Mouse (Mus musculus): Measurements from ENCODE around the gene Stpg4. TPM values are rescaled to one million over a fixed set of nuclear protein-coding genes. Genes with fewer than 3 reads are reported as not detected.

The Stpg4 gene
- polyA plus RNA-seq, 1 experiment = 0.21 TPM

GRCm38 (mm10) chr17:87406646-87407045 is 20.9 kb downstream of the Stpg4 start:
- no peak overlapping the region for H3K27ac ChIP-seq (ENCODE audit: insufficient read depth, low read length)
- 91% methylated on average over 4 of the region's 4 CpGs for WGBS

GRCm38 (mm10) chr17:87405576-87405975 is 22.0 kb downstream of the Stpg4 start:
- Histone ChIP-seq H3K4me3 (ENCODE audit: extremely low read depth, insufficient read depth, insufficient read length) (no peak overlapping the region), H3K27ac (ENCODE audit: insufficient read depth, low read length) (no peak overlapping the region), H3K4me1 (ENCODE audit: control insufficient read depth, insufficient read depth, insufficient read length) (no peaks in the 10 kb centered on the region), H3K36me3 (ENCODE audit: control insufficient read depth, insufficient read depth, low read length) (no peaks in the 10 kb centered on the region), H3K27me3 (ENCODE audit: control insufficient read depth, insufficient read depth, low read length) (no peaks in the 10 kb centered on the region)
- 55% methylated on average over 11 of the region's 11 CpGs for WGBS
- no peak for TF ChIP-seq POLR2A (IDR thresholded peaks at IDR 0.05; ENCODE audit: low read depth, low read length)
- TF ChIP-seq CTCF (IDR thresholded peaks at IDR 0.05; ENCODE audit: extremely low read depth, insufficient read depth, insufficient read length, insufficient replicate concordance) = no peak
- DNase-seq (ENCODE audit: low read depth in 1 of 2, low spot score in 2 of 2) = no peak

More at GRCm38 (mm10) chr17:87406646-87407045, 20.9 kb downstream of the Stpg4 start:
- no peaks in the 10 kb centered on the region for H3K36me3 ChIP-seq (ENCODE audit: control insufficient read depth, insufficient read depth, low read length)
- no peaks in the 10 kb centered on the region for H3K27me3 ChIP-seq (ENCODE audit: control insufficient read depth, insufficient read depth, low read length)
- TF ChIP-seq CTCF (IDR thresholded peaks at IDR 0.05; ENCODE audit: extremely low read depth, insufficient read depth, insufficient read length, insufficient replicate concordance) = no peak
- TF ChIP-seq POLR2A (IDR thresholded peaks at IDR 0.05; ENCODE audit: low read depth, low read length) = no peak
- no peaks in the 10 kb centered on the region for H3K4me1 ChIP-seq (ENCODE audit: control insufficient read depth, insufficient read depth, insufficient read length)
- no peak overlapping the region for H3K4me3 ChIP-seq (ENCODE audit: extremely low read depth, insufficient read depth, insufficient read length)
- no peak for DNase-seq (ENCODE audit: low read depth in 1 of 2, low spot score in 2 of 2)

GRCm38 (mm10) chr17:87403462-87403861 is 24.1 kb downstream of the Stpg4 start:
- WGBS = 84% methylated on average over 4 of the region's 4 CpGs
- DNase-seq (ENCODE audit: low read depth in 1 of 2, low spot score in 2 of 2) = no peak
- Histone ChIP-seq H3K36me3 (ENCODE audit: control insufficient read depth, insufficient read depth, low read length) (no peaks in the 10 kb centered on the region), H3K27me3 (ENCODE audit: control insufficient read depth, insufficient read depth, low read length) (no peaks in the 10 kb centered on the region), H3K27ac (ENCODE audit: insufficient read depth, low read length) (no peak overlapping the region), H3K4me3 (ENCODE audit: extremely low read depth, insufficient read depth, insufficient read length) (no peak overlapping the region), H3K4me1 (ENCODE audit: control insufficient read depth, insufficient read depth, insufficient read length) (no peaks in the 10 kb centered on the region)
- TF ChIP-seq POLR2A (IDR thresholded peaks at IDR 0.05; ENCODE audit: low read depth, low read length) = no peak
- no peak for TF ChIP-seq CTCF (IDR thresholded peaks at IDR 0.05; ENCODE audit: extremely low read depth, insufficient read depth, insufficient read length, insufficient replicate concordance)

GRCm38 (mm10) chr17:87402444-87402843 is 25.1 kb downstream of the Stpg4 start:
- WGBS = 72% methylated on average over 11 of the region's 11 CpGs
- Histone ChIP-seq H3K4me1 (ENCODE audit: control insufficient read depth, insufficient read depth, insufficient read length) (no peaks in the 10 kb centered on the region), H3K36me3 (ENCODE audit: control insufficient read depth, insufficient read depth, low read length) (no peaks in the 10 kb centered on the region), H3K27ac (ENCODE audit: insufficient read depth, low read length) (no peak overlapping the region), H3K4me3 (ENCODE audit: extremely low read depth, insufficient read depth, insufficient read length) (no peak overlapping the region), H3K27me3 (ENCODE audit: control insufficient read depth, insufficient read depth, low read length) (no peaks in the 10 kb centered on the region)
- no peak for DNase-seq (ENCODE audit: low read depth in 1 of 2, low spot score in 2 of 2)
- TF ChIP-seq POLR2A (IDR thresholded peaks at IDR 0.05; ENCODE audit: low read depth, low read length) = no peak
- TF ChIP-seq CTCF (IDR thresholded peaks at IDR 0.05; ENCODE audit: extremely low read depth, insufficient read depth, insufficient read length, insufficient replicate concordance) = no peak

- Histone ChIP-seq H3K4me3 (ENCODE audit: extremely low read depth, insufficient read depth, insufficient read length) (no peak overlapping the region), H3K36me3 (ENCODE audit: control insufficient read depth, insufficient read depth, low read length) (no peaks in the 10 kb centered on the region), H3K27ac (ENCODE audit: insufficient read depth, low read length) (no peak overlapping the region), H3K27me3 (ENCODE audit: control insufficient read depth, insufficient read depth, low read length) (no peaks in the 10 kb centered on the region), H3K4me1 (ENCODE audit: control insufficient read depth, insufficient read depth, insufficient read length) (no peaks in the 10 kb centered on the region)
- 61% methylated on average over 11 of the region's 11 CpGs for WGBS
- no peak for TF ChIP-seq CTCF (IDR thresholded peaks at IDR 0.05; ENCODE audit: extremely low read depth, insufficient read depth, insufficient read length, insufficient replicate concordance)
- TF ChIP-seq POLR2A (IDR thresholded peaks at IDR 0.05; ENCODE audit: low read depth, low read length) = no peak
- DNase-seq (ENCODE audit: low read depth in 1 of 2, low spot score in 2 of 2) = no peak
Observed at GRCm38 (mm10) chr17:87397088-87397487, 30.5 kb downstream of the Stpg4 start.

- H3K27ac ChIP-seq (ENCODE audit: insufficient read depth, low read length) = no peak overlapping the region
- peaks cover 5% of the 10 kb centered on the region; the same call in 1 of the 2 replicates for H3K4me1 ChIP-seq (ENCODE audit: control insufficient read depth, insufficient read depth, insufficient read length)
- no peak overlapping the region for H3K4me3 ChIP-seq (ENCODE audit: extremely low read depth, insufficient read depth, insufficient read length)
- TF ChIP-seq POLR2A (IDR thresholded peaks at IDR 0.05; ENCODE audit: low read depth, low read length) (no peak), CTCF (IDR thresholded peaks at IDR 0.05; ENCODE audit: extremely low read depth, insufficient read depth, insufficient read length, insufficient replicate concordance) (no peak)
- WGBS = 87% methylated on average over 7 of the region's 7 CpGs
- H3K36me3 ChIP-seq (ENCODE audit: control insufficient read depth, insufficient read depth, low read length) = no peaks in the 10 kb centered on the region
- no peaks in the 10 kb centered on the region for H3K27me3 ChIP-seq (ENCODE audit: control insufficient read depth, insufficient read depth, low read length)
- no peak for DNase-seq (ENCODE audit: low read depth in 1 of 2, low spot score in 2 of 2)
Observed at GRCm38 (mm10) chr17:87391242-87391641, 36.3 kb downstream of the Stpg4 start.

GRCm38 (mm10) chr17:87387068-87387467 is 40.5 kb downstream of the Stpg4 start:
- no peak overlapping the region for H3K4me3 ChIP-seq (ENCODE audit: extremely low read depth, insufficient read depth, insufficient read length)
- no peaks in the 10 kb centered on the region for H3K36me3 ChIP-seq (ENCODE audit: control insufficient read depth, insufficient read depth, low read length)
- DNase-seq (ENCODE audit: low read depth in 1 of 2, low spot score in 2 of 2) = peak in 1 of 2 experiments; percentile 73
- H3K4me1 ChIP-seq (ENCODE audit: control insufficient read depth, insufficient read depth, insufficient read length) = peaks cover 5% of the 10 kb centered on the region; the same call in 1 of the 2 replicates
- TF ChIP-seq POLR2A (IDR thresholded peaks at IDR 0.05; ENCODE audit: low read depth, low read length) (no peak), CTCF (IDR thresholded peaks at IDR 0.05; ENCODE audit: extremely low read depth, insufficient read depth, insufficient read length, insufficient replicate concordance) (no peak)
- no peak overlapping the region for H3K27ac ChIP-seq (ENCODE audit: insufficient read depth, low read length)
- 23% methylated on average over 5 of the region's 5 CpGs for WGBS
- no peaks in the 10 kb centered on the region for H3K27me3 ChIP-seq (ENCODE audit: control insufficient read depth, insufficient read depth, low read length)

Data from spleen, adult 2 months (tissue).